Mouse (Mus musculus): Measurements from ENCODE around the gene Kcnh5. TPM values are rescaled to one million over a fixed set of nuclear protein-coding genes. Genes with fewer than 3 reads are reported as not detected.

The Kcnh5 gene
- polyA plus RNA-seq, 1 experiment from 2014 or later = 0.92 TPM

Other genes starting within 250 kb of the Kcnh5 start
- 107 and 108 TPM in 2 replicates for gene Rhoj, start 131.0 kb upstream of the Kcnh5 start, polyA plus RNA-seq (2015; fragmentation: Nextera tagmentation; extraction: Ambion mirVana)
- gene Gphb5, start 239.4 kb upstream of the Kcnh5 start, polyA plus RNA-seq (2015; fragmentation: Nextera tagmentation; extraction: Ambion mirVana) = not detected in 2 replicates